Mouse (Mus musculus) forebrain, embryonic 12.5 days (tissue): ENCODE results near the gene Fkbp8. TPM values are rescaled to one million over a fixed set of nuclear protein-coding genes. Genes with fewer than 3 reads are reported as not detected.
A peak's percentile ranks its signal among the peaks of the same experiment; 100 is the strongest.

Experiments
- ATAC-seq: fragments of 200-750 bp; cut with Nextera tagmentation; 2 replicates; pipeline ENCODE4 v1.8.0; 2017; ENCODE audit warnings: moderate TSS enrichment; ENCODE audit not compliant: low FRiP score
- H3K27ac ChIP-seq: fragments of 300-500 bp; sonication (generic); 2 replicates; pipeline ENCODE4 v1.5.1; 2016; ENCODE audit warnings: mild to moderate bottlenecking
- H3K27me3 ChIP-seq: fragments of 300-500 bp; sonication (generic); 2 replicates; pipeline ENCODE4 v1.6.1; 2016; ENCODE audit warnings: mild to moderate bottlenecking
- H3K36me3 ChIP-seq: fragments of 300-500 bp; sonication (generic); replicated peaks from 2 replicates; pipeline ENCODE4 v1.6.1; 2016; ENCODE audit warnings: mild to moderate bottlenecking
- H3K4me1 ChIP-seq: fragments of 300-500 bp; sonication (generic); 2 replicates; pipeline ENCODE4 v1.6.1; 2016
- H3K4me2 ChIP-seq: fragments of 300-500 bp; sonication (generic); 2 replicates; pipeline ENCODE4 v1.6.1; 2016; ENCODE audit warnings: mild to moderate bottlenecking, moderate library complexity
- H3K4me3 ChIP-seq: fragments of 300-500 bp; sonication (generic); replicated peaks from 2 replicates; pipeline ENCODE4 v1.5.1; 2016; ENCODE audit warnings: mild to moderate bottlenecking
- H3K9ac ChIP-seq: fragments of 300-500 bp; sonication (generic); 2 replicates; pipeline ENCODE4 v1.6.1; 2016; ENCODE audit warnings: mild to moderate bottlenecking
- H3K9me3 ChIP-seq: fragments of 300-500 bp; sonication (generic); 2 replicates; pipeline ENCODE4 v1.6.1; 2016
- WGBS: fragments of 180-500 bp; shearing (Covaris S2); methylation state at CpG from one replicate; pipeline ENCODE4 v1.1.7; 2016; 5-methylcytosine and 5-hydroxymethylcytosine counted together
- polyA plus RNA-seq: library from polyadenylated mRNA; unstranded; fragments of >200 nt; fragmentation: Nextera tagmentation; extraction: Ambion mirVana; gene quantifications from 2 replicates; pipeline ENCODE4 v1.2.1, GENCODE M21; 2016

The Fkbp8 gene
- polyA plus RNA-seq, result 309 and 314 TPM in 2 replicates

DNA sequence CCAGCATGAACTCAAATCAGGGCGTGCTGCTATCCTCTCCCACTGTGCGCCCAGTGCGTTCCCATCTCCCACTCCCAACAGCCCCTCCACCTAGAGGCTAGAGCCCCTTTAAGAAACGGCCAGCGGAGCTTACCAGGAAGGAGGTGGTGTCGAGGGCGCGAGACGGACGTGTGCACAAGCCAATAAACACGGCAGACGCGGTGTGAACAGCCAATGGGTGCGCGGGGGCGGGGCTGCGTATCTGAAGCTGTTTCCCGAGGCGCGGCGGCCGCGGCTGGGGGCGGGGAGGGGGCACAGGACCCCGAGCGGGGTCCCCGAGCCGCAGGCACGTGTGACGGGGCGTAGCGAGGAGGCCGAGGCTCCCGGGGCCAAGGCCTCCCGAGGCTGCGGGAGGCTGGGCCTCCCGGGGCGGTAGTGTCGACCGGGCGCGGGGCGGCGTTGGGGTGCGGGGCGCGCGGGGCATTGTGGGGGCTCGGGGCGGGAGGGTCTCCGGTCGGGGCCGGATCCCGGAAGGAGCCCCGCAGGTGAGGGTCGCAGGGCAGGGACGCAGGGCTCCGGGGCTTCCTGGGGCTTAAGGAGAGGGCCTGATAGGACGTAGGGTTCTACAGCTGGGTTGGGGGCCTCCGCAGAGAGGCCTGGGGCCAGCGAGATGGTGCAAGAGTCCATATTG is at the start of gene Fkbp8, which contains the start of gene Kxd1:
Gene Fkbp8, plus strand, starts transcription at position 213 of the 670 bp plus-strand sequence.
Gene Kxd1, minus strand, starts transcription at position 445 of the 670 bp plus-strand sequence.
- Histone ChIP-seq H3K9me3 (no peaks in the 10 kb centered on the region), H3K36me3 (peaks cover 31% of the 10 kb centered on the region), H3K27ac (peak within 1 kb of the TSS; percentile 86), H3K4me1 (peaks cover 29% of the 10 kb centered on the region), H3K27me3 (no peaks in the 10 kb centered on the region), H3K9ac (peak within 1 kb of the TSS; percentile 90), H3K4me2 (peak within 1 kb of the TSS; percentile 85), H3K4me3 (peak within 1 kb of the TSS; percentile 82)
- peak; percentile 93 for ATAC-seq
- WGBS, result under 1% methylated on average over 57 of the region's 61 CpGs

DNA sequence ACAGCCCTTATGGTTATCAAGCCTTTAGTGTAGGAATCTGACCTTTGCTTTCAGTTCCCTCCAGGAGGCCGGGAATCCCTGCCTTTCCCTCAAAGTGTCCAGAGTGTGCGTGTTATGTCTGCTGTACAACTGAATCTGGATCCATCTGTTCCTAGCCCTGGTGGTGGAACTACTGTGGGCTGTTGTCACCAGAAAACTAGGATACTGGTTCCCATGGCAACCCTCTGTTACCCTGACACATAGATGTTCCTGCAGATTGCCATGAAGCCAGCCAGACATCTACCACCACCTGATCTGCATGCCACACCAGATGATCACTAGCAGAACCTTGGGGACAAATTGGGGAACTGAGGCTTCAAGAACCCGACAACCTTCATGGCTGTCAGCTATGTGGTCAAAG is 45.6 kb upstream of the Fkbp8 start:
- peaks cover 83% of the 10 kb centered on the region for H3K27me3 ChIP-seq
- no peak overlapping the region for H3K27ac ChIP-seq
- 85% methylated on average over 3 of the region's 3 CpGs for WGBS

DNA sequence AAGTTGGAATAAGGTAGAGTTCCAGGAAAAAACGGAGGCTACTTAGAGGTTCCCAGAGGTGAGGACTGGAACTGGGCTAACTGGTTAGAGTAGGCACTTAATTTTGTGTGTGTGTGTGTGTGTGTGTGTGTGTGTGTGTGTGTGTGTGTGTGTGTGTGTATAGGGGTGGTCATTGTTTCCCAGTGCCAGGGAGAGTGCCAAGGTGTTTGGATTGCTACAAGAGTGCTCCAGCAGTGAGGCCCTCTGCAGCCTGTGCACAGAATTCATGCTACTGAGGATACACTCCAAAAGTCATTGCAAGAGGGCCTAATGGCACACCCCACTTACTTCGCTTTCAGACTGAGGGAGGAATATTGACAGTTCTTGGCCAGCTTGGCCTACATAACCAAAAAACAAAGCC is 44.6 kb upstream of the Fkbp8 start:
- WGBS, result 67% methylated on average over 2 of the region's 2 CpGs
- Histone ChIP-seq H3K9ac (no peak overlapping the region), H3K9me3 (no peaks in the 10 kb centered on the region), H3K36me3 (no peaks in the 10 kb centered on the region), H3K27ac (no peak overlapping the region), H3K4me2 (no peak overlapping the region), H3K4me3 (no peak overlapping the region), H3K27me3 (peaks cover 86% of the 10 kb centered on the region), H3K4me1 (peaks cover 7% of the 10 kb centered on the region)
- no peak for ATAC-seq

More for the DNA sequence above, 45.6 kb upstream of the Fkbp8 start:
- no peaks in the 10 kb centered on the region for H3K9me3 ChIP-seq
- H3K9ac ChIP-seq, result no peak overlapping the region
- no peak for ATAC-seq
- H3K4me1 ChIP-seq, result peaks cover 8% of the 10 kb centered on the region; the same call in 1 of the 2 replicates
- no peak overlapping the region for H3K4me3 ChIP-seq
- no peaks in the 10 kb centered on the region for H3K36me3 ChIP-seq
- H3K4me2 ChIP-seq, result no peak overlapping the region

DNA sequence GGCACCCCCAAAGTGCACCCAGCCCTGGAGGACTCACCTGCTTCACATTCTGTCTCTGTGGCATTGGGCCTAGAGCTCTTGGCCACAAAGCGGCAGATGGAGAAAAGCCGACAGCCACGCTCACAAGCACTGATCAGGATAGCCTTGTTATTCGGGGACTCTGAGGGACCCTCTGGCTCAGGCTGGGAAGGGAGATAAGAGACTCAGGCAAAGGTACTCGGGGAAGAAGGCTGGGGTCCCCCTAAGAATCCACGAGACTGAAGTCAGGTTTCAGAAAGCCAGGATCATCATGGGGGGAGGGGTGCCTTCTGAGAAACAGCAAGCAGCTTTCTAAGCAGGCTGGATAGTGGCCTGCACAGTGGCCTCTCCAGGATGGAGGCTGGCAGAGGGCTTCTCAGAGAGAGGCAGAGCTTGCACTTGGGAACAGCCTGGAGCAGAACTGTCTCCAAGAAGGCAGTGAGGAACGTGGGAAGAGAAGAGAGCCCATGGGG is 41.3 kb upstream of the Fkbp8 start:
- ATAC-seq, result no peak

DNA sequence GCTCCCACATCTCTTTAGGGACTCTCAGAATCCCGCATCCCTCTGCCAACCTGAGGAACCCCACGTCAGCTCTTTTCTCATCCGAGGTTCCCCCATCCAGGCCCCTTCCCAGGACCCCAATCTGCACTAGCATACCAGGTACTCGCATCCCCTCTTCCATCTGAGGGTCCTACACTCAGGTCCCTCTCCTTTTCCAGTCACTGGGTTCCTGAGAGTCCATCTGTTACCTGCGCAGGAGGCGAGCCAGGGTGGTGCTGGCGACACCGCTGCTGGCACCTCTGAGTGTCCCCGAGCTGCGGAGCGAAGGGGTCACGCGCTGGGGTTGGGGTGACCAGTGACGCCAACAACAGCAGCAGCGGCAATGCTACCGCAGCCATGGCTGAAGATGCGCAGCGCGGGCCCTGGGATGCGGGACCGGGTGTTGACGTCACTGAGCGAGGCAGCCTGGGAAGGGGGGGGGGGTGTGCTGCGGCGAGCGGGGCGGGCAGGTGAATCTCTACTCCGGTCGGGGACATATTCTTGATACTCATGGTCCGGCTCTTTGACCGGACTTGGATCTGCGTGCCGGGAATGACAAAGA is 40.5 kb upstream of the Fkbp8 start, which contains the start of gene Tmem59l:
Gene Tmem59l, minus strand, starts transcription at position 418 of the 580 bp plus-strand sequence.
- Histone ChIP-seq H3K27me3 (peaks cover 100% of the 10 kb centered on the region), H3K9ac (peak within 1 kb of the TSS; percentile 64), H3K4me1 (peaks cover 29% of the 10 kb centered on the region), H3K36me3 (no peaks in the 10 kb centered on the region), H3K4me2 (peak within 1 kb of the TSS; percentile 64), H3K9me3 (no peaks in the 10 kb centered on the region), H3K27ac (no peak within 1 kb of the TSS), H3K4me3 (peak within 1 kb of the TSS; percentile 45)
- WGBS, result 3% methylated on average over 33 of the region's 33 CpGs
- peak; percentile 66 for ATAC-seq

More for the DNA sequence above, 41.3 kb upstream of the Fkbp8 start:
- no peaks in the 10 kb centered on the region for H3K9me3 ChIP-seq
- H3K27ac ChIP-seq, result no peak overlapping the region
- peak overlapping the region; percentile 64; the same call in 1 of the 2 replicates for H3K9ac ChIP-seq
- 43% methylated on average over 7 of the region's 7 CpGs for WGBS
- peaks cover 99% of the 10 kb centered on the region for H3K27me3 ChIP-seq
- H3K4me1 ChIP-seq, result peaks cover 28% of the 10 kb centered on the region
- 0 out of 2 replicates have a peak overlapping the region, but pooled peaks have one; percentile 45 for H3K4me3 ChIP-seq
- peak overlapping the region; percentile 64 for H3K4me2 ChIP-seq
- no peaks in the 10 kb centered on the region for H3K36me3 ChIP-seq

DNA sequence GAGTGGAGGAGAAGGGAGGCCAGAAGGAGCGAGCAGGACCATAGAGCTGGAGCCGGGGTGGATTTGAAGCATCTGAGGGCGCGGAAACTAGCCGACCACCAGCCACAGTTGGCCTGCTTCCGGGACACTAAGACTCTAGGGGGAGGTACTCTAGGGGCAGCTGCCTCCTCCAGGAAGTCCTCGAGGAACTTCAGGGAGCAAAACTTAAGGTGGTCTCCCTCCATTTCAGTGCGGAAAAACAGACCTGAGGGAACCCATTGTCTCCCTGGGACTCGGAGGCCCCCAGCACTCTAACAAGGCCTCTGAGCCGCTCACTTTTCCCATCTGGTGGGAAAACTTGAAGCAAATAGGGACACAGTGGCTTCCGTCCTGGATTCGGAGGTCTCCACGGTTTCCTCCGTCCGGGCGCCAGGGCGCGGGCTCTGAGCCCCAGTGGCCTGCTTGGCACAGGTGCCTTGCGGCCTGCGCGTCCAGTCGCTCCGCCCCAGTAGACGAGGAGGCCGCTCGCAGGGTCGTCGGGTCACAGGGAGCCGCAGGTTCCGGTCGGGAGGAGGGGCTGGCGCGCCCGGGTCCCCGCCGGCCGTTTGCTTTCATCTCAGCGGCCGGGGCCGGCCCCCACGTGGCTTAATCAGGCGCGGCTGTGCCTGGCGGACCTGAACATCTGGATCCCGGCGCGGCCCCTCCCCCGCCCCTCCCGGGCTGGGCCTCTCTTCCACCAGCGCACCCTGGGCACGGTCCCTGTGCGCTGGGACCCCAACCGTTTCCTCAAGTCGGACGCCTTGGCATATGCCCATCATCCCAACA is 39.3 kb upstream of the Fkbp8 start:
- WGBS, result 2% methylated on average over 55 of the region's 55 CpGs
- ATAC-seq, result no peak
- no peaks in the 10 kb centered on the region for H3K9me3 ChIP-seq
- peak overlapping the region; percentile 28 for H3K4me3 ChIP-seq
- H3K9ac ChIP-seq, result peak overlapping the region; percentile 38; the same call in 1 of the 2 replicates
- H3K27me3 ChIP-seq, result peaks cover 100% of the 10 kb centered on the region
- no peak overlapping the region for H3K27ac ChIP-seq
- H3K36me3 ChIP-seq, result no peaks in the 10 kb centered on the region
- H3K4me2 ChIP-seq, result peak overlapping the region; percentile 49
- peaks cover 37% of the 10 kb centered on the region for H3K4me1 ChIP-seq

DNA sequence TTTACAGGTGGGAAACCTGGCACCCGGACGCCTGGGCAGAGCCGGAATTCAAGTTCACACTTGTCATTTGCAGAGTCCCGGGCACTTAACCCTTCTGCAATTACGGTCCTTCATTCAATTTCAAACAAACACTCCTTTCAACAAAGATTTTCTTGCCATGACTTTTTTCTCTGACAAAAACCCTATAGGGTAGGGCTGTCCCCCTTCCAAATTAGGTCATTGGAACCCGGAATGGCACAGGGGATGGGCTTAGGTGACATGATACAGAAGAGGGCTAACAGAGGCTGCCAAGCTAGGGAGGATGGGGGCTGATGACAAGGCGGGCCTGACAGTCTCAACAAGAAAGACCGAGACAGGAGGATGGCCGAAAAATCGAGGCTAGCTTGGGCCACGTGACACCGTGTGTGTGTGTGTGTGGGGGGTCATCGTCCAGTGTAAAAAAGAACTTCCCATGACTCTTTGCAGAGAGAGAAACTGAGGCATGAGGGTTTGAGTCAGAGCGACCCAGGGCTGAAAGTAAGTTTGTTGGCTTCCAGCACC is 38.5 kb upstream of the Fkbp8 start:
- Histone ChIP-seq H3K36me3 (no peaks in the 10 kb centered on the region), H3K4me3 (peak overlapping the region; percentile 23), H3K9ac (0 out of 2 replicates have a peak overlapping the region, but pooled peaks have one; percentile 38), H3K27ac (no peak overlapping the region), H3K4me2 (peak overlapping the region; percentile 26), H3K27me3 (peaks cover 100% of the 10 kb centered on the region), H3K4me1 (peaks cover 45% of the 10 kb centered on the region), H3K9me3 (no peaks in the 10 kb centered on the region)
- ATAC-seq, result no peak
- 2% methylated on average over 14 of the region's 14 CpGs for WGBS

DNA sequence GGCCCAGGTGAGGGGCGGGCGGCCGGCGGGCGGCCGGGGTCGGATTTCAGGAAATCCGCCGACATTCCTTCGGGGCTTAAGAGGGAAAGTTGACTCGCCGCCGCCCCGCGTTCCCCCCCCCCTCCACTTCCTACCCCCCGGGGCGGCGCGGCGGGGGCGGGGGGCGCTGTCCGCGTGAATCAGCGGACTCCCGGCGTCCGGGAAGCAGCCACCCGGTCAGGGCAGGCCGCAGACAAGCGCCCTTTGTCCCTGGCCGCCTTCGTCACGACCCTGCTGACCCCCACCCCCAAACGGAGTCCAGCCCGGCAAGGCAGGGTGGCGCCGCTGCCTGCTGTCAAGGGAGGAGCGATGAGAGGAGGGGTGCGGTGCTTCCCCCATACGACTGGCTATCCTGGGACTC is 37.9 kb upstream of the Fkbp8 start:
- WGBS, result 0% methylated on average over 19 of the region's 41 CpGs
- Histone ChIP-seq H3K4me1 (peaks cover 51% of the 10 kb centered on the region), H3K27me3 (peaks cover 100% of the 10 kb centered on the region), H3K27ac (no peak overlapping the region), H3K36me3 (no peaks in the 10 kb centered on the region), H3K4me3 (peak overlapping the region; percentile 23), H3K4me2 (peak overlapping the region; percentile 26), H3K9me3 (no peaks in the 10 kb centered on the region), H3K9ac (no peak overlapping the region)
- no peak for ATAC-seq

DNA sequence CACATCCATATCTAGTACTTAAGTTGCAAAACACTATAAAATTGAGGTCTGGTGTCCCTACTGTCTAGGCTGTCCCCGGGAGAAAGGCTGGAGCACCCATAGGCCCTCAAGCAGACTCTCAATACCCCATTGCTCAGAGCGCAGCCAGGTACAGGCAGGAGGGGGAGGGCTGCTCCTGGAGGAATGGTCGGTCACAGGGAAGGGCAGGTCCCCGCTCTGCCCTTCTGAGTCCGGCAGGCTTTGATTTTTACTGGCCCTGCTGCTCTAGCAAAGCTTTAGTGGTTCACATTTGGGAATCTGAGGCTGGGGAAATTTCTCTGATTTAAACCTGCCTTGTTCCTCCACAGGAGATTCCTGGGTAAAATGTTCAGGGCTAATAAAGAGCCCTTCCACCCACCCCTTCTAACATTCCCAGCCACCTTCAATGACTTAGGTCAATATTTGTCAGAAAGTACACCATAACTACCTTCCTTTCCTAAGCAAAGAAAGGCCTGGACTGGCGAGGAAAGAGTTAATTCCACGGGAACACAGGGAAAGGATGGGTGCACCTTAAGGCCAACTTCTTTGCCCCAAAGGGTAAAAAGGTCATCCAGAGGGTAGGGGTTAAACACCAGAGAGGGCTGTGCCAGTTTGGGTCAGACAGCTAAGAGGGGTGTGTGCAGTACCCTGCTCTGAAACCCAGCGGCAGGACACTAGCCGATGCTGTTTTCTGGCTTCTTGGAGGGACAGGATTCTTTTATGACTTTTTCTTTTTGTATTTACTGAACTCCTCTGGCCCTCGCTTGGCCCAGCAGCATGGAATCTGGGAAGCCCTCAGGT is 37.3 kb upstream of the Fkbp8 start:
- Histone ChIP-seq H3K27ac (no peak overlapping the region), H3K4me1 (peaks cover 57% of the 10 kb centered on the region), H3K36me3 (no peaks in the 10 kb centered on the region), H3K4me3 (no peak overlapping the region), H3K4me2 (no peak overlapping the region), H3K27me3 (peaks cover 100% of the 10 kb centered on the region), H3K9me3 (no peaks in the 10 kb centered on the region), H3K9ac (no peak overlapping the region)
- ATAC-seq, result no peak
- WGBS, result 2% methylated on average over 10 of the region's 10 CpGs

DNA sequence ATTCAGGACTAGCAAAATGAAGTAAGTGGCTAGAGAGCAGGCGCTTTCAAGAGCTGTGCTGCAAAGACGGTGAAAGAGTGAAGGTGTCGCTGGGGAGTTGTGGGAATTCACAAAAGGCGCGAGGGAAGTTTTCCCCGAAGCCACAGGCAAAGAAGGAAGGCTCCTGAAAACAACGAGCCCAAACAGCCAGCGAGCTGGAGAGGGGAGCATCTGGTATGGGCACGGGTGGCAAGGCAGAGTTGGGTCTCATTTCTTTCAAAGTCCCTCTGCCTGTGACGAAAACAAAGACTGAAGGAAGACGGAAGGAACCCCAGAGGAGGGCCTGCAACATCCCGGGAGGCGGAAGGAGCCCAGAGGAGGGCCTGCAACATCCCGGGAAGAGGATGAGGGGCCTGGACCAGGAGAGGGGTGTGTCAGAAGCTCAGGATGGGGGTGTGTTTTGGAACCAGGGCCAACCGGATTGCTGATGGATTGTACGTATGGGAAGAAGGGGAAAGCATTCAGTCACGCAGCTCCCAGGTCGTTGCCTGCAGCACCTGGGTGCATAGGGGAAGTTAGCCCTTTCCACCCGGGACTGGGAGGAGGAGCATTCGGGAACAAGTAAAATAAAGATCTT is 36.5 kb upstream of the Fkbp8 start:
- peaks cover 63% of the 10 kb centered on the region for H3K4me1 ChIP-seq
- no peak overlapping the region for H3K9ac ChIP-seq
- no peaks in the 10 kb centered on the region for H3K9me3 ChIP-seq
- under 1% methylated on average over 20 of the region's 20 CpGs for WGBS
- no peak overlapping the region for H3K27ac ChIP-seq
- H3K27me3 ChIP-seq, result peaks cover 100% of the 10 kb centered on the region
- no peak overlapping the region for H3K4me3 ChIP-seq
- no peak for ATAC-seq
- no peak overlapping the region; the same call in 1 of the 2 replicates for H3K4me2 ChIP-seq
- no peaks in the 10 kb centered on the region for H3K36me3 ChIP-seq
